Mouse (Mus musculus) limb, embryonic 13.5 days (tissue): ENCODE measurements around the gene Pdgfb. TPM values are rescaled to one million over a fixed set of nuclear protein-coding genes. Genes with fewer than 3 reads are reported as not detected.

ENCODE experiments used
- ATAC-seq: fragments of 200-750 bp; cut with Nextera tagmentation; 2 replicates; pipeline ENCODE4 v1.8.0; 2017; ENCODE audit warnings: low read depth, moderate number of reproducible peaks, moderate TSS enrichment; ENCODE audit not compliant: low FRiP score
- H3K27ac ChIP-seq: fragments of 300-500 bp; sonication (generic); 2 replicates; pipeline ENCODE4 v1.5.1; 2015; ENCODE audit warnings: inconsistent platforms, mild to moderate bottlenecking, moderate library complexity
- H3K27me3 ChIP-seq: fragments of 300-500 bp; sonication (generic); 2 replicates; pipeline ENCODE4 v1.6.1; 2015; ENCODE audit warnings: mild to moderate bottlenecking, inconsistent platforms
- H3K36me3 ChIP-seq: fragments of 300-500 bp; sonication (generic); 2 replicates; pipeline ENCODE4 v1.6.1; 2015; ENCODE audit warnings: inconsistent platforms, mild to moderate bottlenecking, moderate library complexity
- H3K4me1 ChIP-seq: fragments of 300-500 bp; sonication (generic); 2 replicates; pipeline ENCODE4 v1.6.1; 2015; ENCODE audit warnings: inconsistent platforms
- H3K4me2 ChIP-seq: fragments of 300-500 bp; sonication (generic); replicated peaks from 2 replicates; pipeline ENCODE4 v1.6.1; 2015; ENCODE audit warnings: inconsistent platforms, mild to moderate bottlenecking, moderate library complexity
- H3K4me3 ChIP-seq: fragments of 300-500 bp; sonication (generic); 2 replicates; pipeline ENCODE4 v1.5.1; 2015; ENCODE audit warnings: moderate library complexity, mild to moderate bottlenecking, inconsistent platforms
- H3K9ac ChIP-seq: fragments of 300-500 bp; sonication (generic); 2 replicates; pipeline ENCODE4 v1.6.1; 2015; ENCODE audit warnings: mild to moderate bottlenecking, inconsistent platforms
- H3K9me3 ChIP-seq: fragments of 300-500 bp; sonication (generic); 2 replicates; pipeline ENCODE4 v1.6.1; 2016; ENCODE audit warnings: inconsistent platforms
- WGBS: fragments of 180-500 bp; shearing (Covaris S2); methylation state at CpG from one replicate; pipeline ENCODE4 v1.1.7; 2015; 5-methylcytosine and 5-hydroxymethylcytosine counted together
- polyA plus RNA-seq: library from polyadenylated mRNA; unstranded; fragments of >200 nt; fragmentation: Nextera tagmentation; extraction: Ambion mirVana; gene quantifications from 2 replicates; pipeline ENCODE4 v1.2.1, GENCODE M21; 2015

The Pdgfb gene
- 3.0 and 3.2 TPM in 2 replicates for polyA plus RNA-seq

DNA sequence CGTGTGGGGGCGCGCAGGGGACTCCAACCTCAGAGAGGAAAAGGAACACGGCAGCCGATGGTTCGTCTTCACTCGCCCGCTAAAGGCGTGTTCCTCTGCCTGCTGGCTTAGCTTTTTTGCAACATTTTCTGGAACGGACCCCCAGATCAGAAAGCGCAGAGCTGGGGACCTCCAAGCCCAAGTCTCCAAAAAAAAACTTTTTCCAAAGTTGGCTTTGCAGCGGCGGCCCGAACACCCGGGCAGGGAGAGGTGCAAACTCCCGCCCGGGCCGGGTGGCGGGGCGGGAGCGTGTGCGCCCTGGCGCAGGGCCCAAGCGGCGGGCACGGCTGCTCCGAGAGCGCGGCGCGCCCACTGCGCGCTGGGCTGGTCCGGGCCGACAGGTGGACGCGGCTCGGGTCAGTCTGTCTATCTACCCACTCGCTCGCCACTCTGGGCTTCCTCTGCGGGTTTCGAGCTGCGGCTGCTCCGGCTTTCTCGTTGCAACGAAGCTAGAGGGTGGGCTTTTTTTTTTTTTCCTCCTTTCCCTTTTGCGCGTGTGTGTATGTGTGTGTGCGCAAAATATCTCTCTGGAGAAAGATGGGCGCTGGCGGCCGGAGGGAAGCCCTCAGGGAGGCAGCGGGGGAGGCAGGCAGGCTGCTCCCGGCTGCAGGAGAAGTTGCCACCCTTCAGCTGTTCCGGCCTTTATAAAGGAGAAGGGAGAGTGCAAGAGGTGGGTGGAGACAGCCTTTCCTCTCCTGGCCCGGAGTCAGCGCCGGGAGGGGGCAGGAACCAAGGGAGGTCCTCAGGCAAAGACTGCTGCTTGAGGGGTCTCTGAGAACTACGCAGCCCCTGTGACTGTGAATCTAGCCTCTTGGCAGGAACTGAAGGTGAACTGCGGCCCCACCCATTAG, at the start of gene Pdgfb:
TSS of gene Pdgfb (minus strand) at position 657 of the 890 bp plus-strand sequence.
- Histone ChIP-seq H3K36me3 (no peaks in the 10 kb centered on the region), H3K9me3 (no peaks in the 10 kb centered on the region), H3K4me2 (peak within 1 kb of the TSS; percentile 97), H3K4me1 (peaks cover 35% of the 10 kb centered on the region), H3K27ac (peak within 1 kb of the TSS; percentile 28; the same call in 1 of the 2 replicates), H3K4me3 (peak within 1 kb of the TSS; percentile 65), H3K27me3 (peaks cover 86% of the 10 kb centered on the region), H3K9ac (peak within 1 kb of the TSS; percentile 76)
- under 1% methylated on average over 60 of the region's 60 CpGs for WGBS
- no peak for ATAC-seq

DNA sequence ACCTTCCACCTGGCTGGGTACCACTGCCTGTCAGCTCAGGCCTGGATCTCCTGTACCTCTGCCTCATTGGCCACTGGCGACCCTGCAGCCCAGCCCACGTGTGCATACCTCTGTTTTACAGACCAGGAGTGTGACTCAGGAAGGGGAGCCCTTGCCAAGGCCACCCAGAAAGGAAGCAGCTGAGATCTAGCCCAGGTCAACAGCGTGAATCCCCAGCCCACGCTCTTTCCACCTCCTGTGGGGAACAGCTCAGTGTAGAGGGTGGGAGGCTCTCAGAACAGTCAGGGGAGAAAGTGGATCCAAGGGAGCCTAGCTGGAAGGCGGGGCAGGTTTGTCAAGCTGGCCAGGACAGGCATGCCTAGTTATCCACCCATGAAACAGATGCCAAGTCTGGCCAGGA, 48.0 kb upstream of the Pdgfb start:
- Histone ChIP-seq H3K9ac (no peak overlapping the region), H3K9me3 (no peaks in the 10 kb centered on the region), H3K27ac (no peak overlapping the region; the same call in 1 of the 2 replicates), H3K4me1 (peaks cover 22% of the 10 kb centered on the region), H3K4me3 (no peak overlapping the region), H3K4me2 (no peak overlapping the region), H3K27me3 (no peaks in the 10 kb centered on the region), H3K36me3 (no peaks in the 10 kb centered on the region)
- WGBS: 31% methylated on average over 5 of the region's 5 CpGs
- ATAC-seq: no peak

DNA sequence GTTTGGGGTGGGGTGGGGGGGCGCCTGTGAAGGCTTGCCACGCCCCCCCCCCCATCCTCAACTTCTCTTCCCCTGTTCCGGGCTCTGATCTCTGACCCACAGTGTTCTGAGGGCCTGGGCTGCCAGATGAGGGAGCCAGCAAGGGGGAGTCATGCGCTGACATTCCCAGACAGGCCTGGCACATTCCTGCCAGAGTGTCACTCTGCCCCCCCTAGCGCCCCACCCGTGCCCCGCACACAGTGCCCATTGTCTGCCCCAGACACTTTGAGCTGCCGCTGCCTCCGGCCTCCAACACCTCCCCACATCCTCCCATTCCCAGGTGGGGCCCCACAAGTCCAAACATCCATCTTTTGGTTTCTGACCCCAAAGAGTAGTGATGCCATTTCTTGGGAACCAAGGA, 47.6 kb upstream of the Pdgfb start:
- peaks cover 19% of the 10 kb centered on the region for H3K4me1 ChIP-seq
- H3K36me3 ChIP-seq: no peaks in the 10 kb centered on the region
- no peaks in the 10 kb centered on the region for H3K27me3 ChIP-seq
- no peak overlapping the region for H3K27ac ChIP-seq
- 57% methylated on average over 8 of the region's 9 CpGs for WGBS
- H3K4me3 ChIP-seq: no peak overlapping the region
- ATAC-seq: no peak
- H3K9me3 ChIP-seq: no peaks in the 10 kb centered on the region
- H3K4me2 ChIP-seq: no peak overlapping the region
- no peak overlapping the region for H3K9ac ChIP-seq

DNA sequence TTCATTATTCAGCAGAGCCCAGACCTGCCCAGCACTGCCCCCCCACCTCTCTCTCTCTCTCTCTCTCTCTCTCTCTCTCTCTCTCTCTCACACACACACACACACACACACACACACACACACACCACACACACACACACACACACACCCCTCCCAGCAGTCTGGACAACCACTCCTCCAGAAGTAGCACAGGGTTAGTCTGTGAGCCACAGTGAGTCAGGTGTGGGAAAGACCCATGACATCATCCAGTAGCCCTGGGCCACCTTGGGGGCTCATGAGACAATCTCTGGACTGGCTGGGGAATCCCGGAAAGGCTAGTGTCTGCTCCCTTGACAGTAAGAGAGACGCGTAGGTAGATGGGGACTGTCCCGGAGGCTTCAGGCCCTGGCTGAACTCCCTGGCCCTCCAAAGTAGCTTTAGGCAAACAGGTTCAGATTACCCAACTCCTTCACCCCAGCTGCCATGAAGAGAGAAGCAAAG, 46.3 kb upstream of the Pdgfb start:
- no peak overlapping the region for H3K27ac ChIP-seq
- no peak overlapping the region for H3K9ac ChIP-seq
- no peaks in the 10 kb centered on the region for H3K9me3 ChIP-seq
- H3K27me3 ChIP-seq: no peaks in the 10 kb centered on the region
- H3K4me3 ChIP-seq: no peak overlapping the region
- H3K36me3 ChIP-seq: no peaks in the 10 kb centered on the region
- no peak overlapping the region for H3K4me2 ChIP-seq
- 88% methylated on average over 4 of the region's 4 CpGs for WGBS
- ATAC-seq: no peak
- peaks cover 17% of the 10 kb centered on the region for H3K4me1 ChIP-seq

DNA sequence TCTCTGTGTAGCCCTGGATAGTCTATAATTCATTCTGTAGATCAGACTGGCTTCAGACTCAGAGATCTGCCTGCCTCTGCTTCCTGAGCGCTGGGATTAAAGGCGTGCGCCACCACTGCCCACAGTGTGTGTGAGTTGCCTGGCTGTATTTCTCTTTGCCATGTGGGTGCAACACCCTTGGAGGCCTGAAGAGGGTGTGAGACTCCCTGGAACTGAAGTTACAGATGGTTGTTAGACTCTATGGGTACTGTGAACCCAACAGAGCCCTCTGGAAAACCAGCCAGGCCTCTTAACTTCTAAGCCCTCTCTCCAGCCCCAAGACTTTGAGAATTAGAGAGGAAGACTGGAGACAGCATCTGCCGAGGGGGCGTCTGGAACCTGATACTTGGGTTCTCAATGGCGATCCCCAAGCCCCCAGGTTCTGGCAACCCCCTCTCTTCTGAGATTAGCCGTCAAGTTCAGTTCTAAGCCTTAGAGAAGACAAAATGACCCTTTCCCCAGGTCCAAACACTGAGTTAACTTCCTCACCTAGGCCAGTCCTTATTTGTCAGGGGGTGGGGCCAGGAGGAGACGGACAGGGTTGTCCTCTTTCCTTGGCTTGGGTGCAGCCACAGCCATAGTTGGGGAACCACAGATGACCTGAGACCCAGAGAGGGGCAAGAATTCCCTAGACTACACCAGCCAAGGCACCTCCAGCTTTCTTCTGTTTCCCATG, 45.7 kb upstream of the Pdgfb start:
- 88% methylated on average over 8 of the region's 8 CpGs for WGBS
- no peak overlapping the region for H3K9ac ChIP-seq
- peaks cover 17% of the 10 kb centered on the region for H3K4me1 ChIP-seq
- no peak for ATAC-seq
- no peak overlapping the region for H3K4me2 ChIP-seq
- no peak overlapping the region for H3K27ac ChIP-seq
- H3K4me3 ChIP-seq: no peak overlapping the region
- H3K27me3 ChIP-seq: no peaks in the 10 kb centered on the region
- H3K36me3 ChIP-seq: no peaks in the 10 kb centered on the region
- no peaks in the 10 kb centered on the region for H3K9me3 ChIP-seq

DNA sequence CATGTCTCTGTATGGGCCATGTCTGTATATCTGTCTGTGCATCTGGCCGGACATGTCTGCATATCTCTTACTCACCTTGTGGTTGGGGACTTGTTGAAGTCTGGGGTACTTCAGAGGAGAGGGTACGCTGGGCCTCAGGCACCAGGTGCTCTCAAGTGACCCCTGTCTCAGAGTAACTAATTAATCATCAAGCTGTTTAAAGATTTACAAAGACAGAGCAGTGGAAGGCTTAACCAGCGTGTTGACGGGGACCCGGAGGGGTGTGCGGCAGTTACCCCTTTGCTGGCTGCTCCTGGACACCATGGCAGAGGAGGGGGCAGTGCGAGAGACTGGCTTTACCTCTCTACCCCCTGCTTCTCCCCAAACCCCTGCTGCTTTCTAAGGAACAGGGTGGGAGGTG, 44.8 kb upstream of the Pdgfb start:
- Histone ChIP-seq H3K4me1 (peaks cover 17% of the 10 kb centered on the region), H3K27me3 (no peaks in the 10 kb centered on the region), H3K36me3 (no peaks in the 10 kb centered on the region), H3K9ac (no peak overlapping the region), H3K9me3 (no peaks in the 10 kb centered on the region), H3K4me2 (no peak overlapping the region), H3K4me3 (no peak overlapping the region), H3K27ac (no peak overlapping the region)
- no peak for ATAC-seq
- 58% methylated on average over 7 of the region's 7 CpGs for WGBS

DNA sequence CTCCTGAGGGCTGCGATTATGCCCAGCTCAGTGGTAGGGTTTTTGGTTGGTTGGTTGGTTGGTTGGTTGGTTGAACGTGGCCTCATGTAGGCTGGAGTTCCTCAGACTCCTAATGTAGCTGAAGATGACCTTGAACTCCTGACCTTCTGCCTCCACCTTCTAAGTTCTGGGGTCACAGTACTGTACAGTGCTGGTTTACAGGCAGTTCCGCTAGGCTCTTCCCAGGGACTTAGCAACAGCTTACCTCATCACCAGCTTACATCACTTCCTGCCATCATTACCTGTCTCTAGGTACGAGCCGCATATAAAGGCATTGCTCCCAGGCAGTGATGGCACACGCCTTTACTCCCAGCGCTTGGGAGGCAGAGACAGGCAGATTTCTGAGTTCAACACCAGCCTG, 43.4 kb upstream of the Pdgfb start:
- Histone ChIP-seq H3K27me3 (no peaks in the 10 kb centered on the region), H3K9ac (no peak overlapping the region), H3K4me1 (peaks cover 15% of the 10 kb centered on the region), H3K4me2 (no peak overlapping the region), H3K27ac (no peak overlapping the region), H3K36me3 (no peaks in the 10 kb centered on the region), H3K9me3 (no peaks in the 10 kb centered on the region), H3K4me3 (no peak overlapping the region)
- WGBS: 86% methylated on average over 7 of the region's 7 CpGs
- ATAC-seq: no peak

DNA sequence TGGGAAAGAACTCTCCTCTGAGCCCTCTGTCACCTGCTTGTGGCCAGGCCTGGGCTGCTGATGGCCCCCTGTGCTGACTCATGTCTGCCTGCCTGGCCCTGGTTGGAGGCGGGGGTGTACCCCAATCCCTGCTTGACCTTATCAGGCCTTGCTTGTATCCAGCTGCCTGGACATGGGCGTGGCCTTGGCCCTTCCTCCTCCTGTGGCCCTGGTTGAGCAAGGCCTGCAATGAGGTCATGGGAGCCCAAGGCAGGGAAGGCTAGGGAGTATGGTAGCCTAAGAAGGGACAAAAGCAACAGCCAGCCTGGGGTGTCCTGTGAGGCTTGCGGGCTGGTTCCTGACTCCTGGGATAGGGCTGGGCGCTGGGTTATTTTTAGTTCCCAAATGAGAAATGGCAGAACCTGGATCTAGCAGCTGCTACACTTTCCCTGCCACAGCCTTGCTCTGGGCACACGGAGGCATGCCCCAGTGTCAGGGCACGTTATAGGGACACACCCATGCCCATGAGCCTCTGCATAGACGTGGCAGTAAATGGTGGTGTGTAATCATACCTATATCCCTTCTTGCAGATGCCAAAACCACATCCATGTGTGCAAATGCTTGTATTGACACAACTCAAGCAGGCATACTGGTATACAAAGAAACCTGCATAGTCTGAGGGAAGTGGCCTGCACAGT, 39.4 kb upstream of the Pdgfb start:
- H3K4me3 ChIP-seq: no peak overlapping the region
- no peaks in the 10 kb centered on the region for H3K27me3 ChIP-seq
- no peaks in the 10 kb centered on the region for H3K36me3 ChIP-seq
- no peaks in the 10 kb centered on the region for H3K9me3 ChIP-seq
- 0 out of 2 replicates have a peak, but pooled peaks have one; percentile 10 for ATAC-seq
- 75% methylated on average over 7 of the region's 7 CpGs for WGBS
- no peak overlapping the region for H3K27ac ChIP-seq
- no peak overlapping the region for H3K4me2 ChIP-seq
- peaks cover 27% of the 10 kb centered on the region for H3K4me1 ChIP-seq
- H3K9ac ChIP-seq: no peak overlapping the region

DNA sequence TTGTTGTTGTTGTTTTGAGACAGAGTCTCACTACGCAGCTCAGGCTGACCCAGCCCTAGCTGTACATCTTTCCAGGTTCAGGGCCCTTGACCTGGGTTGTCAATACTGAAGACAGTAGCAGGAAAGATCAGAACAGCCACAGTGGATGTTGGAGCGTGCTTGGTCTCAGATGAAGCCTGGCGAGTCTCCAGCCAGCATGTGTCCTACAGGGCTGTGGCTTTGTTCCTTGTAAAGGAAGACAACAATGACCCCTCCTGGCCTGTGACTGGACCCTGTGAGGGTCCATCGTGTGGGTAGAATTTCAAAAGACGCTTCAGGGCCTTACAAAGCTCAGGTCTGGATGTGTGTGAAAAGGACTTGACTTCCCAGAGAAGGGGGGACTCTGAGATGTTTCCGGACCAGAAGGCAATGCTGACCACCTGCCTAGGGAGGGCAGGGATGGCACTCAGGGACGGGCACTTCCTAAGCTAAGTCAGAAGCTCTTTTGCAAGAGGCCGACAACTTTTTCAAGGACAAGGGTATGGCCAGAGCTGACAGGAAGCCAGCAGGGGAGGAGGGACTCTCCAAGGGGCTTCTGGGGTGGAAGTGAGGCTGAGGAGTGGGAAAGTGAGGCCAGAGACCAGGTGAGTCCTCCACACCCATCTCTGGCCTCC, 38.7 kb upstream of the Pdgfb start:
- H3K9ac ChIP-seq: no peak overlapping the region
- H3K36me3 ChIP-seq: no peaks in the 10 kb centered on the region
- no peak overlapping the region for H3K27ac ChIP-seq
- no peaks in the 10 kb centered on the region for H3K9me3 ChIP-seq
- H3K4me1 ChIP-seq: peaks cover 27% of the 10 kb centered on the region
- H3K27me3 ChIP-seq: no peaks in the 10 kb centered on the region
- 83% methylated on average over 8 of the region's 8 CpGs for WGBS
- ATAC-seq: no peak
- H3K4me3 ChIP-seq: no peak overlapping the region
- H3K4me2 ChIP-seq: no peak overlapping the region

DNA sequence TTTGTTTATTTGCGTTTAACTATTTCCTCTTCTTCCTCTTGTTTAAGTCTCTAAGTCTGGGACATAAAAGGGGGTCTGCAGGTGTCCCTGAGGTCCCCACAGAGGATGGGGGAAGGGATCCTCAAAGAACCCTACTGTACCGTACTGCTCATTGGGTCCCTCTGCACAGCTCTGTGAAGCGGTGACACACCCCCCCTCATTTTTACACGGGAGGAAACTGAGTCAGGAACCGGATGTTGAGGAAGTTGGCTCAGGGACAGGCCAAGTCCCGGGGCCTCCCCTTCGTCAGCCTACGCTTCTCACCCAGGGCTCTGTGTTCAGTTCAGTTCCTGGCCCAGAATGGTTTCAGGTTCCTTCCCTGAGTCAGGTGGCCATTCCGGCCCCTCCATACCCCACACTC, 37.0 kb upstream of the Pdgfb start:
- Histone ChIP-seq H3K4me1 (peaks cover 27% of the 10 kb centered on the region), H3K9me3 (no peaks in the 10 kb centered on the region), H3K9ac (no peak overlapping the region), H3K4me2 (no peak overlapping the region), H3K36me3 (no peaks in the 10 kb centered on the region), H3K27me3 (no peaks in the 10 kb centered on the region), H3K27ac (peak overlapping the region; percentile 8; the same call in 1 of the 2 replicates), H3K4me3 (no peak overlapping the region)
- peak; percentile 11; the same call in 1 of the 2 replicates for ATAC-seq
- WGBS: 60% methylated on average over 9 of the region's 9 CpGs

DNA sequence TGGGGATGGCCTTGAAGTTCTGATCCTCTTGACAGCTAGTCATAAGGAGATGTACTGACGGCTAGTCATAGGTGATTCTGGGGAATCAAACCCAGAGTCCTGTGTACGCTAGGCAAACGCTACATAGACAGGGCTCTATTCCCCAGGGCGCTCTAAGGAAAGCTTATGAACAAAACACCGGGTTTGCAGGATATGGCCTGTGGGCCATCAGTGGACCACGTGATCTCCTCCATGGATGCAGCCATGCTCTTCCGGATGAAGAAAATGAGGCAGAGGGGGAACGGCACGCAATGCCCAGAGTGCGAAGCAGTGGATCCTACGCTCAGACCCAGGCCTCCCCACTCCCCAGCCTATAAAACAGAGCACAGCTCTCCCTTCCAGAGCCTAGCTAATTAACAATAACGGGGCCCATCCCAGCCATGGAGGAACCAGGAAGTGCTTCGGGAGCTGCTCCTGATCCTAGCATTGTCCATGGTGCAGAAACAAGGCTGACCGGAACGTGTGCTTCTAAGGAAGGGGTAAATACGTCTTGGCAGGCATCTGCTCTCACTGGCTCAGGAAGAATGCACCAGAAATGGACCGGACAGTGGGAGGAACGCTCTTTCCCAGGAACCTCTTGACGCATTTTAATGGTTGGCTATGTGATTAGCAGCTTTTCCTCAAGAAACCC, 36.5 kb upstream of the Pdgfb start:
- H3K4me2 ChIP-seq: no peak overlapping the region
- H3K27me3 ChIP-seq: no peaks in the 10 kb centered on the region
- H3K36me3 ChIP-seq: no peaks in the 10 kb centered on the region
- H3K9ac ChIP-seq: no peak overlapping the region
- WGBS: 59% methylated on average over 19 of the region's 19 CpGs
- peaks cover 27% of the 10 kb centered on the region for H3K4me1 ChIP-seq
- no peak for ATAC-seq
- no peak overlapping the region for H3K4me3 ChIP-seq
- H3K9me3 ChIP-seq: no peaks in the 10 kb centered on the region
- H3K27ac ChIP-seq: no peak overlapping the region
